Mouse (Mus musculus): ENCODE measurements around the gene Brd1.

DNA sequence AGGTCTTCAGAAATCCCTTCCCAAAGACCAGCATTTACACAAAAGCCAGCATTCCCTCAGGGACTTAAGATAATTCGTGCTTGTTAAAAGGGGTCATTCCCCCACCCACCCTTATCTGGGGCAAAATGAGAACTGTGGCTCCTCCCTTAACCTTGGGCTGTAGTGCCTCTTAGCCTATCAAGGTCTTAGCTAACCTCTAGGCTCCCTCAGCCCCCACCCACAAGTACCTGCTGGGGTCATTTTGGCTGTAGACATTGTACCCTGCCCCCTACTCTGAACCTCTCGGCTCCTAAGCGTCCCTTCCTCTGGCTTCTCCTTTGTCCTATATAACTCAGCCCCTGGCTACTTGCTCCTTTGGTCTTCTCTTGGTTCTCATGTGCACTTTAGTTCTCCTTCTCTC, 11.9 kb upstream of the Brd1 start:
- TF ChIP-seq CTCF (IDR thresholded peaks at IDR 0.05; ENCODE audit: low read depth) (no peak), EP300 (IDR thresholded peaks at IDR 0.05; ENCODE audit: low read depth) (no peak)

Measured in heart, postnatal 0 days (tissue).